Mouse (Mus musculus): ENCODE measurements around the gene Ccdc187. TPM values are rescaled to one million over a fixed set of nuclear protein-coding genes. Genes with fewer than 3 reads are reported as not detected.

Gene Ccdc187
- polyA plus RNA-seq, 1 experiment from 2014 or later = 0.34 TPM

- 7% methylated on average over 4 of the region's 4 CpGs for WGBS
- Histone ChIP-seq H3K9me3 (no peaks in the 10 kb centered on the region), H3K4me2 (peak overlapping the region; percentile 40), H3K9ac (peak overlapping the region; percentile 40), H3K36me3 (replicated peaks) (no peaks in the 10 kb centered on the region), H3K4me3 (replicated peaks) (peak overlapping the region; percentile 11; the same call in 1 of the 2 replicates), H3K27ac (peak overlapping the region; percentile 89), H3K4me1 (peaks cover 45% of the 10 kb centered on the region), H3K27me3 (peaks cover 7% of the 10 kb centered on the region; the same call in 1 of the 2 replicates)
- ATAC-seq (ENCODE audit: low FRiP score) = peak; percentile 27; the same call in 1 of the 2 replicates
Measured at GRCm38 (mm10) chr2:26298856-26299230, 4.5 kb upstream of the Ccdc187 start.

GRCm38 (mm10) chr2:26298208-26298855 is 4.0 kb upstream of the Ccdc187 start:
- H3K4me3 ChIP-seq (replicated peaks) = peak overlapping the region; percentile 11; the same call in 1 of the 2 replicates
- WGBS = 3% methylated on average over 10 of the region's 10 CpGs
- H3K4me1 ChIP-seq = peaks cover 45% of the 10 kb centered on the region

GRCm38 (mm10) chr2:26296606-26297195 is 2.3 kb upstream of the Ccdc187 start:
- Histone ChIP-seq H3K4me2 (no peak overlapping the region), H3K9me3 (no peaks in the 10 kb centered on the region), H3K9ac (no peak overlapping the region), H3K4me3 (replicated peaks) (no peak overlapping the region), H3K27ac (peak overlapping the region; percentile 89), H3K4me1 (peaks cover 45% of the 10 kb centered on the region), H3K27me3 (peaks cover 7% of the 10 kb centered on the region; the same call in 1 of the 2 replicates), H3K36me3 (replicated peaks) (no peaks in the 10 kb centered on the region)
- 47% methylated on average over 6 of the region's 6 CpGs for WGBS
- no peak for ATAC-seq (ENCODE audit: low FRiP score)

More at GRCm38 (mm10) chr2:26298208-26298855, 4.0 kb upstream of the Ccdc187 start:
- Histone ChIP-seq H3K4me2 (peak overlapping the region; percentile 40), H3K9ac (peak overlapping the region; percentile 40), H3K27ac (peak overlapping the region; percentile 89), H3K9me3 (no peaks in the 10 kb centered on the region), H3K27me3 (peaks cover 7% of the 10 kb centered on the region; the same call in 1 of the 2 replicates), H3K36me3 (replicated peaks) (no peaks in the 10 kb centered on the region)
- peak; percentile 89 for ATAC-seq (ENCODE audit: low FRiP score)

GRCm38 (mm10) chr2:26290133-26290532 is 4.2 kb downstream of the Ccdc187 start:
- no peaks in the 10 kb centered on the region for H3K9me3 ChIP-seq
- no peak overlapping the region for H3K27ac ChIP-seq
- no peak overlapping the region for H3K4me3 ChIP-seq (replicated peaks)
- no peak overlapping the region for H3K9ac ChIP-seq
- H3K27me3 ChIP-seq = no peaks in the 10 kb centered on the region
- no peaks in the 10 kb centered on the region for H3K4me1 ChIP-seq
- no peak overlapping the region for H3K4me2 ChIP-seq
- H3K36me3 ChIP-seq (replicated peaks) = no peaks in the 10 kb centered on the region
- WGBS = 88% methylated on average over 5 of the region's 5 CpGs
- no peak for ATAC-seq (ENCODE audit: low FRiP score)

- no peak overlapping the region for H3K4me2 ChIP-seq
- H3K4me3 ChIP-seq (replicated peaks) = no peak overlapping the region
- no peak for ATAC-seq (ENCODE audit: low FRiP score)
- no peaks in the 10 kb centered on the region for H3K4me1 ChIP-seq
- no peaks in the 10 kb centered on the region for H3K36me3 ChIP-seq (replicated peaks)
- no peaks in the 10 kb centered on the region for H3K9me3 ChIP-seq
- 82% methylated on average over 7 of the region's 7 CpGs for WGBS
- no peak overlapping the region for H3K27ac ChIP-seq
- H3K27me3 ChIP-seq = no peaks in the 10 kb centered on the region
- H3K9ac ChIP-seq = no peak overlapping the region
Measured at GRCm38 (mm10) chr2:26286391-26286790, 8.0 kb downstream of the Ccdc187 start.

- no peak overlapping the region for H3K4me3 ChIP-seq (replicated peaks)
- no peak overlapping the region for H3K4me2 ChIP-seq
- ATAC-seq (ENCODE audit: low FRiP score) = no peak
- no peaks in the 10 kb centered on the region for H3K36me3 ChIP-seq (replicated peaks)
- WGBS = 74% methylated on average over 7 of the region's 7 CpGs
- H3K27me3 ChIP-seq = no peaks in the 10 kb centered on the region
- no peak overlapping the region for H3K27ac ChIP-seq
- no peak overlapping the region for H3K9ac ChIP-seq
- H3K9me3 ChIP-seq = no peaks in the 10 kb centered on the region
- no peaks in the 10 kb centered on the region for H3K4me1 ChIP-seq
Measured at GRCm38 (mm10) chr2:26285804-26286203, 8.6 kb downstream of the Ccdc187 start.

GRCm38 (mm10) chr2:26280594-26280993 is 13.8 kb downstream of the Ccdc187 start:
- Histone ChIP-seq H3K4me3 (replicated peaks) (no peak overlapping the region), H3K4me1 (no peaks in the 10 kb centered on the region), H3K27me3 (no peaks in the 10 kb centered on the region), H3K9me3 (no peaks in the 10 kb centered on the region), H3K36me3 (replicated peaks) (no peaks in the 10 kb centered on the region), H3K9ac (no peak overlapping the region), H3K27ac (no peak overlapping the region), H3K4me2 (no peak overlapping the region)
- no peak for ATAC-seq (ENCODE audit: low FRiP score)
- WGBS = 72% methylated on average over 11 of the region's 11 CpGs

GRCm38 (mm10) chr2:26279712-26280111 is 14.6 kb downstream of the Ccdc187 start:
- Histone ChIP-seq H3K36me3 (replicated peaks) (no peaks in the 10 kb centered on the region), H3K9ac (no peak overlapping the region), H3K4me3 (replicated peaks) (no peak overlapping the region), H3K27ac (no peak overlapping the region), H3K4me1 (peaks cover 2% of the 10 kb centered on the region; the same call in 1 of the 2 replicates), H3K4me2 (no peak overlapping the region), H3K27me3 (no peaks in the 10 kb centered on the region), H3K9me3 (no peaks in the 10 kb centered on the region)
- no peak for ATAC-seq (ENCODE audit: low FRiP score)
- WGBS = 86% methylated on average over 3 of the region's 3 CpGs

GRCm38 (mm10) chr2:26273611-26274010 is 20.7 kb downstream of the Ccdc187 start:
- ATAC-seq (ENCODE audit: low FRiP score) = peak; percentile 39; the same call in 1 of the 2 replicates
- H3K4me2 ChIP-seq = no peak overlapping the region
- H3K9me3 ChIP-seq = no peaks in the 10 kb centered on the region
- no peaks in the 10 kb centered on the region for H3K36me3 ChIP-seq (replicated peaks)
- H3K27me3 ChIP-seq = no peaks in the 10 kb centered on the region
- peaks cover 7% of the 10 kb centered on the region; the same call in 1 of the 2 replicates for H3K4me1 ChIP-seq
- 24% methylated on average over 7 of the region's 7 CpGs for WGBS
- H3K4me3 ChIP-seq (replicated peaks) = no peak overlapping the region
- no peak overlapping the region for H3K27ac ChIP-seq
- H3K9ac ChIP-seq = no peak overlapping the region

- no peak overlapping the region for H3K4me3 ChIP-seq (replicated peaks)
- 61% methylated on average over 3 of the region's 3 CpGs for WGBS
Measured at GRCm38 (mm10) chr2:26268216-26268615, 26.1 kb downstream of the Ccdc187 start.

GRCm38 (mm10) chr2:26266066-26266742 is 28.2 kb downstream of the Ccdc187 start:
- 88% methylated on average over 10 of the region's 10 CpGs for WGBS
- H3K27me3 ChIP-seq = no peaks in the 10 kb centered on the region
- no peak overlapping the region for H3K9ac ChIP-seq
- H3K9me3 ChIP-seq = no peaks in the 10 kb centered on the region
- no peak overlapping the region for H3K4me3 ChIP-seq (replicated peaks)
- H3K36me3 ChIP-seq (replicated peaks) = no peaks in the 10 kb centered on the region
- ATAC-seq (ENCODE audit: low FRiP score) = no peak
- H3K4me1 ChIP-seq = no peaks in the 10 kb centered on the region
- no peak overlapping the region for H3K27ac ChIP-seq
- H3K4me2 ChIP-seq = no peak overlapping the region

More at GRCm38 (mm10) chr2:26268216-26268615, 26.1 kb downstream of the Ccdc187 start:
- H3K4me2 ChIP-seq = no peak overlapping the region
- H3K4me1 ChIP-seq = no peaks in the 10 kb centered on the region
- H3K27me3 ChIP-seq = no peaks in the 10 kb centered on the region
- H3K9ac ChIP-seq = no peak overlapping the region
- no peaks in the 10 kb centered on the region for H3K36me3 ChIP-seq (replicated peaks)
- no peak overlapping the region for H3K27ac ChIP-seq
- H3K9me3 ChIP-seq = no peaks in the 10 kb centered on the region
- ATAC-seq (ENCODE audit: low FRiP score) = no peak

- 82% methylated on average over 2 of the region's 2 CpGs for WGBS
Measured at GRCm38 (mm10) chr2:26265095-26265494, 29.3 kb downstream of the Ccdc187 start.

More at GRCm38 (mm10) chr2:26265095-26265494, 29.3 kb downstream of the Ccdc187 start:
- Histone ChIP-seq H3K4me3 (replicated peaks) (no peak overlapping the region), H3K4me2 (no peak overlapping the region), H3K27ac (no peak overlapping the region), H3K4me1 (no peaks in the 10 kb centered on the region), H3K36me3 (replicated peaks) (no peaks in the 10 kb centered on the region), H3K9ac (no peak overlapping the region), H3K9me3 (no peaks in the 10 kb centered on the region), H3K27me3 (no peaks in the 10 kb centered on the region)
- ATAC-seq (ENCODE audit: low FRiP score) = no peak
